In genomic region chr9:110408099-110408773, GRCm38 (mm10) we compare ENCODE assay signal across 7 mouse cellular contexts. TPM values are rescaled to one million over a fixed set of nuclear protein-coding genes. Genes with fewer than 3 reads are reported as not detected.
A peak's percentile ranks its signal among the peaks of the same experiment; 100 is the strongest.
DNase-seq lines count a peak whose midpoint lies in the region; ATAC-seq lines count a peak whose summit lies in the region.

Gene Ptpn23 (minus strand): TSS chr9:110408213.

- no peaks in the 10 kb centered on the region for H3K36me3 ChIP-seq in embryonic facial prominence, embryonic 11.5 days (replicated peaks; ENCODE audit: control insufficient read depth, insufficient read depth, low read depth, low read length)
- peaks cover 23% of the 10 kb centered on the region for H3K36me3 ChIP-seq in limb, embryonic 10.5 days
- 0 out of 2 replicates have a peak, but pooled peaks cover 3% of the 10 kb centered on the region for H3K36me3 ChIP-seq in midbrain, embryonic 13.5 days

- no peaks in the 10 kb centered on the region for H3K9me3 ChIP-seq in embryonic facial prominence, embryonic 11.5 days (replicated peaks; ENCODE audit: control insufficient read depth, low read length)
- H3K9me3 ChIP-seq in limb, embryonic 10.5 days (replicated peaks): no peaks in the 10 kb centered on the region
- no peaks in the 10 kb centered on the region for H3K9me3 ChIP-seq in midbrain, embryonic 13.5 days

- no peaks in the 10 kb centered on the region for H3K4me1 ChIP-seq in embryonic facial prominence, embryonic 11.5 days (ENCODE audit: control insufficient read depth, insufficient read depth, low read length)
- peaks cover 19% of the 10 kb centered on the region for H3K4me1 ChIP-seq in limb, embryonic 10.5 days
- peaks cover 24% of the 10 kb centered on the region for H3K4me1 ChIP-seq in midbrain, embryonic 13.5 days (replicated peaks)

- peak; percentile 98 for DNase-seq in adrenal gland, postnatal 14 days
- DNase-seq in embryonic facial prominence, embryonic 11.5 days (ENCODE audit: low spot score): peak; percentile 99
- DNase-seq in kidney, adult 11 months: peak; percentile 92
- peak; percentile 98 for DNase-seq in limb, embryonic 10.5 days (ENCODE audit: low spot score)
- DNase-seq in spleen, adult 12 weeks (ENCODE audit: low spot score): peak; percentile 86

- peak within 1 kb of the TSS; percentile 22 for H3K27ac ChIP-seq in embryonic facial prominence, embryonic 11.5 days (replicated peaks; ENCODE audit: low read depth, low read length)
- H3K27ac ChIP-seq in limb, embryonic 10.5 days: peak within 1 kb of the TSS; percentile 88
- H3K27ac ChIP-seq in midbrain, embryonic 13.5 days: peak within 1 kb of the TSS; percentile 84

- H3K27me3 ChIP-seq in embryonic facial prominence, embryonic 11.5 days (ENCODE audit: control insufficient read depth, insufficient read depth, low read length): no peaks in the 10 kb centered on the region
- no peaks in the 10 kb centered on the region for H3K27me3 ChIP-seq in limb, embryonic 10.5 days (ENCODE audit: low read depth, poor library complexity, severe bottlenecking)
- H3K27me3 ChIP-seq in midbrain, embryonic 13.5 days: no peaks in the 10 kb centered on the region

- H3K4me3 ChIP-seq in embryonic facial prominence, embryonic 11.5 days (ENCODE audit: low read depth, low read length): peak within 1 kb of the TSS; percentile 73
- H3K4me3 ChIP-seq in limb, embryonic 10.5 days: peak within 1 kb of the TSS; percentile 93
- peak within 1 kb of the TSS; percentile 72 for H3K4me3 ChIP-seq in midbrain, embryonic 13.5 days (replicated peaks)

- H3K4me2 ChIP-seq in embryonic facial prominence, embryonic 11.5 days (ENCODE audit: low read depth, low read length): peak within 1 kb of the TSS; percentile 83
- H3K4me2 ChIP-seq in midbrain, embryonic 13.5 days (replicated peaks): peak within 1 kb of the TSS; percentile 78

- H3K9ac ChIP-seq in embryonic facial prominence, embryonic 11.5 days (replicated peaks; ENCODE audit: low read length): peak within 1 kb of the TSS; percentile 79
- peak within 1 kb of the TSS; percentile 82 for H3K9ac ChIP-seq in midbrain, embryonic 13.5 days (replicated peaks)

- ATAC-seq in embryonic facial prominence, embryonic 11.5 days (replicated peaks; ENCODE audit: insufficient number of reproducible peaks, low FRiP score, low TSS enrichment, low read depth): peak; percentile 91
- peak; percentile 90 for ATAC-seq in granulocyte monocyte progenitor cell, adult 5-6 weeks (replicated peaks; ENCODE audit: poor library complexity, severe bottlenecking)
- peak; percentile 96 for ATAC-seq in midbrain, embryonic 13.5 days

- WGBS in embryonic facial prominence, embryonic 11.5 days: under 1% methylated on average over 39 of the region's 39 CpGs
- under 1% methylated on average over 39 of the region's 39 CpGs for WGBS in limb, embryonic 10.5 days
- under 1% methylated on average over 39 of the region's 39 CpGs for WGBS in midbrain, embryonic 13.5 days

RNA-seq across cellular contexts. Expression of gene Ptpn23, which starts in this region (rescaled TPM):
- total RNA-seq in adrenal gland, postnatal 14 days (2021): 46.6 and 47.1 TPM in 2 replicates
- polyA plus RNA-seq in embryonic facial prominence, embryonic 11.5 days (2014; fragmentation: Nextera tagmentation; extraction: Ambion mirVana): 11.0 and 14.6 TPM in 2 replicates
- 12.7 and 17.7 TPM in 2 replicates for total RNA-seq in granulocyte monocyte progenitor cell, adult 5-6 weeks (2014; fragmentation: Nextera tagmentation)
- total RNA-seq in granulocyte monocyte progenitor cell, adult 5-6 weeks (2017): 3.0 and 3.2 TPM in 2 replicates
- polyA plus RNA-seq in limb, embryonic 10.5 days (2016; fragmentation: Nextera tagmentation; extraction: Ambion mirVana): 18.0 and 18.5 TPM in 2 replicates
- polyA plus RNA-seq in midbrain, embryonic 13.5 days (2015; fragmentation: Nextera tagmentation; extraction: Ambion mirVana): 21.6 and 25.7 TPM in 2 replicates

Comparison
In these comparisons a context has a peak if more than half of its experiments do, and no peak if none do; other contexts are left out.
1. Peak in every context shown above with its lines: DNase-seq, ATAC-seq, H3K4me3 ChIP-seq and H3K27ac ChIP-seq.
2. H3K27ac ChIP-seq: peak in every context shown above with its lines; median percentile 88 in limb, embryonic 10.5 days; 84 in midbrain, embryonic 13.5 days; 22 in embryonic facial prominence, embryonic 11.5 days.